Mouse (Mus musculus): ENCODE results near the gene Ankrd53. TPM values are rescaled to one million over a fixed set of nuclear protein-coding genes. Genes with fewer than 3 reads are reported as not detected.

The Ankrd53 gene
- polyA plus RNA-seq (2011; ENCODE audit: insufficient read depth, insufficient read length, low replicate concordance, missing spikeins): not detected in 2 replicates

DNA sequence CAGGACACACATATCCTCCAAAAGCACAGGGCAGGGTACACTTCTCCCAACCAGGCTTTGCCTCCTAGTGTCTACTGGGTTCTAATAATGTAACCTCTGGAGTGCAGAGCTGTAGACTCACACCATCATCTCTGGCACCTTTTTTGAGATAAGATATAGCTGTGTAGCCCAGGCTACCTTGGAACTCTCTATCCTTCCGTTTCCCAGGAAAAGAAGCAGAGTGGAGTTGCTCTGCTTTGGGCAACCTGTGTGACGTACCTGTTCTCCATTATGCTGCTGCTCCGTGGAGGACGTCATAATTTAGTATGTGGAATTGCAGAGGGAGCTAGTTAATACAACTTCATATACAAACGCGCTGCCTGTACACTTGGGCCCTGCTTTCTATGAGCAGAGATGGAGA is at the start of gene Ankrd53:
Gene Ankrd53 (plus strand): TSS at position 301 of the 400 bp plus-strand sequence.
- WGBS: 27% methylated on average over 6 of the region's 6 CpGs
- no peaks in the 10 kb centered on the region for H3K4me1 ChIP-seq (ENCODE audit: control insufficient read depth, insufficient read depth, low read length)
- H3K27ac ChIP-seq (ENCODE audit: control insufficient read depth, insufficient read depth, low read depth, low read length, poor library complexity): no peak within 1 kb of the TSS
- no peak within 1 kb of the TSS for H3K4me3 ChIP-seq (replicated peaks; ENCODE audit: control insufficient read depth, low read depth, low read length)
- TF ChIP-seq CTCF (IDR thresholded peaks at IDR 0.05; ENCODE audit: control insufficient read depth, insufficient read depth, low read length) (no peak), POLR2A (IDR thresholded peaks at IDR 0.05; ENCODE audit: borderline replicate concordance, control insufficient read depth, low read depth, low read length) (no peak)

DNA sequence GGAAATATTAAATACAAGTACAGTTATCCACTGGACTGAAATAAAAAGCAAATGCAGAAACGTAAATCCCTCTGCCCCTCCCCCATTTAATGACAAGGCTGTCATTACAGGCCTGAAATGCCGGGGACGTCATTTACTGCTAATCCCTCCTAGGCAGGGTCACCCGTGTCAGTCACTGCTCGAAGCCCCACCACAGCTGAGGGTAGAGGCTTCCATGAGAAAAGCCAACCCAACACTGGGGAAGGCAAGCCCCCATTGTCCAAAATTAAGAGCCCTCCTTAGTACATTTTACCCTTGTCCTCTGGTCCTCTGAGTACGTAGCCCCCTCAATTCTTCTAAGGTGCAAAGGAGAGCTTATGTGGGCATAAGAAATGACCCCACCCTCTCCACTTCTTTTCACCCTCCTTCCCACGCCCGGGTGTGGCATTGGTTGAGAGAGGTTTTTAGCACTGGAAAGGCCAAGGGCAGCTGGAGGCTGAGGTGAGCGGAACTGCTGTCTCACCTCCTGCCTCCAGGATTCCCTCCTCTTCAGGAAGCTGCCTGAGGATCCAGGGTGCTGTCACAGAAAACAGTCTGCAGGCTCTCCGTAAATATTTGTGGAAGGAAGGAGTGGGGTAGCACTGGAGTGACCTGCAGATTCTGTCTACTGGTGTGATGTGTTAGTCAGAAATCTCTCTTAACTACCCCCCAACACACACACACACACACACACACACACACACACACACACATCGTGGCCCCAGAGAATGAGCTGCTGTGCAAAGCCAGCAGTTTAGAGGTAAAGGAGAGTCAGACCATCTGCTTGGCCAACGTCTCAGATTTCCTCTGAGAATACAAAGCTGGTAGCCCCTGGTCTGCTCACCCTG is 48.9 kb upstream of the Ankrd53 start:
- WGBS: 10% methylated on average over 12 of the region's 12 CpGs
- Histone ChIP-seq H3K27ac (ENCODE audit: control insufficient read depth, insufficient read depth, low read depth, low read length, poor library complexity) (no peak overlapping the region), H3K4me3 (replicated peaks; ENCODE audit: control insufficient read depth, low read depth, low read length) (no peak overlapping the region), H3K4me1 (ENCODE audit: control insufficient read depth, insufficient read depth, low read length) (no peaks in the 10 kb centered on the region)
- TF ChIP-seq POLR2A (IDR thresholded peaks at IDR 0.05; ENCODE audit: borderline replicate concordance, control insufficient read depth, low read depth, low read length): no peak
- TF ChIP-seq CTCF (IDR thresholded peaks at IDR 0.05; ENCODE audit: control insufficient read depth, insufficient read depth, low read length): no peak

DNA sequence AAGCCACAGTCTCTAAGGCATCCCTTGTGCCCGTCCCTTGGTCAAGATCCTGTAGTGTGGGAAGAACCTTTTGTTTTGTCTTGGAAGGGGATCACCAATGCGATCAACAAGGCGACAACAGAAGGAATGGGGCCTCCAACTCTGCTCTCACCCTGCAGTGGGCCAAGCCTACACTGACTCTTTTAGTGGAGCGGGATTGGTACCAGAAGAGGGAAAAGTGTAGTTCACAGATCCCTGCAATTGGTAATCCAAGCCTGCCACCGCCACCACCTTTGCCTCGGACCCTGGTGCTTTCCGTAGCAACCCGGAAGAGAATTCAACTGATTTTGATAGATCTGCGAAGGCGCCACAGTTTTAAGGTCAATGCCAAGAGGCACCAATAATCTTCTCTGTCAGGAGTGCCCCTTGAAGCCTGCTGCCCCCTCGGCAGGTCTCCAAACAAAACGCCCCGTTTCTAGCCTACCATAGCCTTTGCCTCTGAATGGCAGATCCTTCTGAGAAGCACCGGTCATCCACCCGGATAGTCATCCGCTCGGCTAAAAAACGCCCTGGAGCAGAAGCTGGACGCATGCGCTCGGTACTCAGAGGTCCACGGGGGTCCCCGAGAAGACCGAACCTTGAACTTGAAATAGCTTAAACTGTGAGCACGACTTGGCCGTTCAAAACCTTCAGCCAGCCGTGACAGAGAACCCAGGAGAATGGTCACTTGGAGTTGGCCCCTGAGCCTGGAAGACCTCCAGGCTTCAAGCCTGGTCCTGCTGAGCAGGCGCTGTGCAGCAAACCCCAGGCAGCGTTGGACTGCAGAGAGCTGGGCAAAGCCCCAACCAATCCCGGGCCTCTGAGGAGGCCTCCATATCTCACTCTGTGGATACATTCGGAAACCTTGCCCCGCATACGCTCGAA is 48.0 kb upstream of the Ankrd53 start:
- TF ChIP-seq CTCF (IDR thresholded peaks at IDR 0.05; ENCODE audit: control insufficient read depth, insufficient read depth, low read length) (no peak), POLR2A (IDR thresholded peaks at IDR 0.05; ENCODE audit: borderline replicate concordance, control insufficient read depth, low read depth, low read length) (no peak)
- no peak overlapping the region for H3K4me3 ChIP-seq (replicated peaks; ENCODE audit: control insufficient read depth, low read depth, low read length)
- no peaks in the 10 kb centered on the region for H3K4me1 ChIP-seq (ENCODE audit: control insufficient read depth, insufficient read depth, low read length)
- H3K27ac ChIP-seq (ENCODE audit: control insufficient read depth, insufficient read depth, low read depth, low read length, poor library complexity): no peak overlapping the region
- WGBS: 6% methylated on average over 34 of the region's 34 CpGs

DNA sequence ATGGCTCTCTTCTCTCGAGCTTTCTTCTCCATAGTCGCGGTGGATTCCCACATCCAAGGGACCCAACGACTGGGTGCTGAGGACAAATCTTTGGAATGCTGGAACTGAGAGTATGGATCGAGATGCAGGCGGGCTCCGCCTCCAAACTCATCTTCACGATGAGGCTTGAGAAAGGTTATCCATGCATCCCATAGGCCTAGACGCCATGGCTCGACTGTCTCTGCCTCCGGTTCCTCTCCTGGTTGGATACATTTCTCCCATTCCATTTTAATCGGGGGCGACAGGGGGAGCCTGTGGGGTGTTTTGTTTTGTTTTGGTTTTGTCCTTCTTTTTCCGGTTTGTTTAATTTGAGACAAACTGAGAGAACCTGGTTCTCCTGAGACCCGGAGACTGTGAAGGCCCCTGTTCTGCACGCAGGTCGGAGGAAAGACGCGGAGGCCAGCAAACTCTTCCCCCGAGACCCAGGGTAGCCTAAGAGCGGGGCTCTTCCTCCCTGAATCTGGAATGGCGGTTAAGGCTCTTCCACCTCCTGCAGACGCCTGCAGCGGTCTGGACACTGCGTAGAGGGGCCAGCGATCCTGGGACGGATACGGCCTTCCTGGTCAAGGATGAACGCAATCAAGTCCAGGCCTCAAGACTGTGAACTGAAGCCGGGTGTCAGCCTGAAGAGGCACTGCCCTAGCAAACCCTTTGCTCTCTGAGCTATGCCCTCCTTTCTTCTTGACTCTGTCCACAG is 46.8 kb upstream of the Ankrd53 start:
- TF ChIP-seq POLR2A (IDR thresholded peaks at IDR 0.05; ENCODE audit: borderline replicate concordance, control insufficient read depth, low read depth, low read length) (no peak), CTCF (IDR thresholded peaks at IDR 0.05; ENCODE audit: control insufficient read depth, insufficient read depth, low read length) (no peak)
- Histone ChIP-seq H3K27ac (ENCODE audit: control insufficient read depth, insufficient read depth, low read depth, low read length, poor library complexity) (no peak overlapping the region), H3K4me3 (replicated peaks; ENCODE audit: control insufficient read depth, low read depth, low read length) (no peak overlapping the region), H3K4me1 (ENCODE audit: control insufficient read depth, insufficient read depth, low read length) (no peaks in the 10 kb centered on the region)
- 6% methylated on average over 30 of the region's 30 CpGs for WGBS

DNA sequence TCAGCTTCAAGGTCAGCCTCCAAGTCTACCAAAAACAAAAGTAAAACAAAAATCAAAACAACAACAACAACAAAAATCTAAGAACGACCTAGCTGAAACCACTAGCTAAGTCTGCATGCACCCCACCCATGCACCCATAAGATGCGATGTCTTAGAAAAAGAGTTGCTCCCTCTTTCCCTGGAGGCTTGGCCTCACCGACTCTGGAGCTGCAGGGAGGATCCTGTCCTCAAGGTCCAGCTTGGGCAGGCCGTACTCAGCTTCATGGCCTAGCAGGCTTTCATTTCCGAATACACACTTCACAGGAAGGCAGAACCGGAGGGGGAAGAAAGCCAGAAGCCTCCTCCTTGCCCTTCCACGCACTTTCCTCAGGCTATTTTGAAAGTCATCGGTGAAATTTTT is 45.4 kb upstream of the Ankrd53 start:
- TF ChIP-seq POLR2A (IDR thresholded peaks at IDR 0.05; ENCODE audit: borderline replicate concordance, control insufficient read depth, low read depth, low read length) (no peak), CTCF (IDR thresholded peaks at IDR 0.05; ENCODE audit: control insufficient read depth, insufficient read depth, low read length) (no peak)
- WGBS: 4% methylated on average over 8 of the region's 8 CpGs
- Histone ChIP-seq H3K27ac (ENCODE audit: control insufficient read depth, insufficient read depth, low read depth, low read length, poor library complexity) (no peak overlapping the region), H3K4me3 (replicated peaks; ENCODE audit: control insufficient read depth, low read depth, low read length) (no peak overlapping the region), H3K4me1 (ENCODE audit: control insufficient read depth, insufficient read depth, low read length) (no peaks in the 10 kb centered on the region)

DNA sequence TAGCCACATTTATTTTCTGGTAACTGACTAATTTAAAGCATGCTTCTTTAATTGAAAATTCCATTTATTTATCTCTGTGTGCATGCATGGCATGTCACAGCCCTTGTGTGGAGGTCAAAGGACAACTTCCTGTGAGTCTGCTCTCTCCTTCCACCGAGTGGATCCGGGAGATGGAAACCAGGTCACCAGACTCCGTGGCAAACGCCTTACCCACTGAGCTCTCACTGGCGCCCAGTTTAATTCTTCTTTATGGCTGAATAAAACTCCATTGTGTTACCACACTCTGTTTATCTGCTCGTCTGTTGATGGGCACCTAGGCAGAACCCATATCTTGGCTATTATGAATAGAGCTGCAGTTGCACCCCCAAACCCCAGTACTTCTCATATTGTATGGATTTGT is 39.9 kb upstream of the Ankrd53 start:
- TF ChIP-seq POLR2A (IDR thresholded peaks at IDR 0.05; ENCODE audit: borderline replicate concordance, control insufficient read depth, low read depth, low read length): no peak
- no peak for TF ChIP-seq CTCF (IDR thresholded peaks at IDR 0.05; ENCODE audit: control insufficient read depth, insufficient read depth, low read length)
- Histone ChIP-seq H3K27ac (ENCODE audit: control insufficient read depth, insufficient read depth, low read depth, low read length, poor library complexity) (no peak overlapping the region), H3K4me3 (replicated peaks; ENCODE audit: control insufficient read depth, low read depth, low read length) (no peak overlapping the region), H3K4me1 (ENCODE audit: control insufficient read depth, insufficient read depth, low read length) (no peaks in the 10 kb centered on the region)
- WGBS: 14% methylated on average over 6 of the region's 6 CpGs

DNA sequence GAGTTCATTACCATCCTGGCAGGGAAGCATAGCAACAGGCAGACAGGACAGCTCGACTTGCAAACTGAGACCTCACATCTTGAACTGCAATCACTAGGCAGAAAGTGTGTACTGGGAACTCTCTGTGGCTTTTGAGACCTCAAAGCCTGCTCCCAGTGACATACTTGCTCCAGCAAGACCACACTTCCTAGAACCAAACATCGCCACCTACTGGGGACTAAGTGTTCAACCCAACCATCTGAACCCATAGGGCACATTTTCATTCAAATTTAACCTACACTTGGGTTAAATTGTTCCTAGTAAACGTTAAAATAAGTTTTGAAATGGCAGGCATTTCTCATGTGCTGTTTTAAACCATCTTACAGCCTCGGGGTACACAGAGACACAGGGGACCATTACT is 35.3 kb upstream of the Ankrd53 start:
- no peak overlapping the region for H3K27ac ChIP-seq (ENCODE audit: control insufficient read depth, insufficient read depth, low read depth, low read length, poor library complexity)
- TF ChIP-seq POLR2A (IDR thresholded peaks at IDR 0.05; ENCODE audit: borderline replicate concordance, control insufficient read depth, low read depth, low read length) (no peak), CTCF (IDR thresholded peaks at IDR 0.05; ENCODE audit: control insufficient read depth, insufficient read depth, low read length) (peak; percentile 6; the same call in 1 of the 2 replicates)
- no peaks in the 10 kb centered on the region for H3K4me1 ChIP-seq (ENCODE audit: control insufficient read depth, insufficient read depth, low read length)
- H3K4me3 ChIP-seq (replicated peaks; ENCODE audit: control insufficient read depth, low read depth, low read length): no peak overlapping the region
- WGBS: 48% methylated on average over 4 of the region's 4 CpGs

Data from bone marrow, adult 2 months (tissue).